Mouse (Mus musculus): Measurements from ENCODE around the gene Bscl2.

DNA sequence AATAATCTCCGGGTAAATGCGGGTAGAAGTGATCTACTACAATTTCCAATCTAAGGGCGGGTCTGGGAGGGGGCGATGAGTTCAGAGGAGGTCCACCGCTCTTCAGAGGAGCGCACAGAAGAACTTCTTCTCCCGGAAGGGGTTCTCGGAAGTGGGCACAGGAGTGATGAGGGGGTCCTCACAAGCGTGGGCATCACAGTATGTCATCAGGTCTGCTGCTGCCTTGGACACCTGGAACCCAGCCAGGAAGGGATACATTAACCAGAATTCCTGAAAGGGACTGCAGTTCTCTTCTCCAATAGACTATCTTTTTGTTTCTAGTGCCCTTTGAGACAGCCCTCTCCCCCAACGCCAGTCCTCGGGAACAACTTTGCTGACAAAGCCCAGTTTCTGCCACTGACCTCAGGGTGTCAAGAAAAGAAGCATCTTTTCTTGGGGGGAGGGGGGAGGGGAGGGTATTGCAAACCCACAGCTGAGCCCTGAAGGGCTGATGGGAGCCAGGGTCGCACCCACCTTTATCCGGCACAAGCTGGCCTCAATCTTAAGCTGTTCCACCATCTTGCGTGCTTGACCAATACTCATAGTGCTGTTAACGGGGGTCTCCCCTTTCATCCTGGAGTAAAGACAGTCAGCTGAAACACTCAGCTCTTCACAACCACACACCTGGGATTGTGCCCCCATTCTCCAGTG lies 919 bp downstream of the Bscl2 start:
- TF ChIP-seq CTCF (IDR thresholded peaks at IDR 0.05; ENCODE audit: control insufficient read depth, insufficient read depth, insufficient replicate concordance, low read depth, low read length) (no peak), POLR2A (IDR thresholded peaks at IDR 0.05; ENCODE audit: control insufficient read depth, low read depth, low read length) (no peak)

Measured in testis, adult 2 months (tissue).